Mouse (Mus musculus) ES-E14 (cell line): ENCODE measurements around the gene B3gntl1. TPM values are rescaled to one million over a fixed set of nuclear protein-coding genes. Genes with fewer than 3 reads are reported as not detected.
A peak's percentile ranks its signal among the peaks of the same experiment; 100 is the strongest.

Source experiments
- DNase-seq: peaks from one replicate; pipeline ENCODE4 v3.0.0-alpha.2; 2013; ENCODE audit warnings: low read depth, low spot score
- H3K27ac ChIP-seq: 2 replicates; pipeline ENCODE4 v1.5.1; 2012; ENCODE audit warnings: low read depth, mild to moderate bottlenecking, low read length, moderate library complexity, mixed read lengths; ENCODE audit not compliant: poor library complexity, insufficient read depth, severe bottlenecking
- H3K36me3 ChIP-seq: 2 replicates; pipeline ENCODE4 v1.6.1; 2012; ENCODE audit warnings: mild to moderate bottlenecking, low read length, moderate library complexity, mixed read lengths; ENCODE audit not compliant: control insufficient read depth, poor library complexity, insufficient read depth, severe bottlenecking
- H3K4me1 ChIP-seq, 2 experiments: fragments of 150-350 bp in 1 of 2; sonication (generic) in 1 of 2; 2 replicates each; pipeline ENCODE4 v1.6.1; 2012; ENCODE audit warnings: low read length in 2 of 2, mild to moderate bottlenecking in 1 of 2, mixed read lengths in 1 of 2; ENCODE audit not compliant: control insufficient read depth in 2 of 2, insufficient read depth in 2 of 2, poor library complexity in 1 of 2
- H3K4me3 ChIP-seq, 2 experiments: fragments of 150-350 bp in 1 of 2; sonication (generic) in 1 of 2; 2 replicates each; pipeline ENCODE4 v1.5.1; 2012; ENCODE audit warnings: low read length in 2 of 2, low read depth in 1 of 2, mild to moderate bottlenecking in 1 of 2, mixed read lengths in 1 of 2; ENCODE audit not compliant: insufficient read depth in 1 of 2, poor library complexity in 1 of 2, severe bottlenecking in 1 of 2
- H3K9ac ChIP-seq: 2 replicates; pipeline ENCODE4 v1.6.1; 2012; ENCODE audit warnings: low read depth, mild to moderate bottlenecking, low read length, mixed read lengths; ENCODE audit not compliant: poor library complexity, insufficient read depth, severe bottlenecking
- H3K9me3 ChIP-seq: fragments of 150-350 bp; sonication (generic); 2 replicates; pipeline ENCODE4 v1.6.1; 2012; ENCODE audit warnings: low read depth, mild to moderate bottlenecking, low read length; ENCODE audit not compliant: control insufficient read depth, insufficient read depth
- CHD2 ChIP-seq: IDR thresholded peaks from 2 replicates; pipeline ENCODE4 v1.6.1; 2014; ENCODE audit warnings: mild to moderate bottlenecking, low read depth, low read length, inconsistent platforms
- HCFC1 ChIP-seq: IDR thresholded peaks from 2 replicates; pipeline ENCODE4 v1.6.1; 2012; ENCODE audit warnings: low read length, inconsistent platforms, borderline replicate concordance; ENCODE audit not compliant: insufficient read depth
- MAFK ChIP-seq: IDR thresholded peaks from 2 replicates; pipeline ENCODE4 v1.6.1; 2014; ENCODE audit warnings: mild to moderate bottlenecking, low read depth, low read length, inconsistent platforms; ENCODE audit not compliant: insufficient read depth
- ZC3H11A ChIP-seq: IDR thresholded peaks from 2 replicates; pipeline ENCODE4 v1.6.1; 2012; ENCODE audit warnings: low read depth, mild to moderate bottlenecking, inconsistent platforms, low read length, borderline replicate concordance
- ZNF384 ChIP-seq: IDR thresholded peaks from 2 replicates; pipeline ENCODE4 v1.6.1; 2012; ENCODE audit warnings: low read depth, low read length, inconsistent platforms
- in situ Hi-C, 2 experiments: fragments of 600-800 bp; cut with MboI; formaldehyde crosslinking; loops; one replicate each; pipeline ENCODE4 v1.15.1; 2025; ENCODE audit warnings: low sequenced_read_pairs in 2 of 2, inconsistent platforms in 1 of 2; ENCODE audit not compliant: unreplicated experiment in 2 of 2
- total RNA-seq: library from RNA; depleted of rRNA; stranded (reverse); fragments of 300-350 nt; gene quantifications from 2 replicates; pipeline ENCODE4 v1.2.3, GENCODE M21; 2012

The B3gntl1 gene
- total RNA-seq, 1 experiment: 13.2 TPM

GRCm38 (mm10) chr11:121701244-121701643, 28.3 kb upstream of the B3gntl1 start, which contains the start of gene Metrnl:
Gene Metrnl, plus strand, starts transcription at chr11:121701544.
- no peak for TF ChIP-seq MAFK
- no peak for TF ChIP-seq ZC3H11A
- no peak for TF ChIP-seq CHD2
- TF ChIP-seq ZNF384: no peak
- no peak for TF ChIP-seq HCFC1
- in situ Hi-C loops: no loop called here
- H3K9me3 ChIP-seq: no peaks in the 10 kb centered on the region
- no peak within 1 kb of the TSS for H3K27ac ChIP-seq
- no peaks in the 10 kb centered on the region for H3K36me3 ChIP-seq
- H3K4me3 ChIP-seq: peak within 1 kb of the TSS; percentile 70 to 85
- DNase-seq: no peak
- H3K4me1 ChIP-seq: peaks cover 0 to 2% of the 10 kb centered on the region in 2 experiments; a peak in 1 of 4 replicates
- peak within 1 kb of the TSS; percentile 32 for H3K9ac ChIP-seq

GRCm38 (mm10) chr11:121698381-121698955, 25.5 kb upstream of the B3gntl1 start:
- no peak for TF ChIP-seq ZNF384
- TF ChIP-seq MAFK: no peak
- TF ChIP-seq CHD2: no peak
- no peak for TF ChIP-seq ZC3H11A
- no peak for TF ChIP-seq HCFC1
- no peak for DNase-seq
- peaks cover 1 to 5% of the 10 kb centered on the region in 2 experiments; a peak in 1 of 4 replicates for H3K4me1 ChIP-seq
- H3K27ac ChIP-seq: no peak overlapping the region
- H3K4me3 ChIP-seq: no peak overlapping the region
- no peaks in the 10 kb centered on the region for H3K36me3 ChIP-seq
- H3K9ac ChIP-seq: no peak overlapping the region
- in situ Hi-C loops: no loop called here
- H3K9me3 ChIP-seq: no peaks in the 10 kb centered on the region

GRCm38 (mm10) chr11:121697271-121697670, 24.3 kb upstream of the B3gntl1 start:
- no peaks in the 10 kb centered on the region for H3K9me3 ChIP-seq
- no peak overlapping the region for H3K4me3 ChIP-seq
- H3K4me1 ChIP-seq: peaks cover 1 to 5% of the 10 kb centered on the region in 2 experiments; a peak in 1 of 4 replicates
- H3K36me3 ChIP-seq: no peaks in the 10 kb centered on the region
- H3K27ac ChIP-seq: no peak overlapping the region
- in situ Hi-C loops: no loop called here
- TF ChIP-seq ZNF384 (no peak), MAFK (no peak), ZC3H11A (no peak), HCFC1 (no peak), CHD2 (no peak)
- H3K9ac ChIP-seq: no peak overlapping the region
- DNase-seq: no peak

- peaks cover 1 to 5% of the 10 kb centered on the region in 2 experiments; a peak in 1 of 4 replicates for H3K4me1 ChIP-seq
- H3K9me3 ChIP-seq: no peaks in the 10 kb centered on the region
- no peak for DNase-seq
- H3K4me3 ChIP-seq: no peak overlapping the region
- TF ChIP-seq ZC3H11A: no peak
- no peak for TF ChIP-seq CHD2
- TF ChIP-seq HCFC1: no peak
- no peak for TF ChIP-seq ZNF384
- TF ChIP-seq MAFK: no peak
- H3K9ac ChIP-seq: no peak overlapping the region
- in situ Hi-C loops: no loop called here
- H3K36me3 ChIP-seq: no peaks in the 10 kb centered on the region
- no peak overlapping the region; the same call in 1 of the 2 replicates for H3K27ac ChIP-seq
Observed at GRCm38 (mm10) chr11:121695304-121696064, 22.5 kb upstream of the B3gntl1 start.
